Mouse (Mus musculus) cerebellum, postnatal 4 days (tissue): ENCODE measurements at regions not wholly inside any gene's neighbourhood (a gene's known extent, or its start where the extent isn't known, plus 50 kb on each side); places are given as distances from the start of the nearest gene placed in this dataset.

Experiments
- DNase-seq, 2 experiments: peaks; one replicate each; pipeline ENCODE4 v3.0.0; 2022; ENCODE audit warnings: low spot score in 2 of 2, mixed read lengths in 1 of 2

- DNase-seq: no peak
Measured at GRCm38 (mm10) chr10:109607121-109607520, 596.3 kb upstream of the Syt1 start.

DNA sequence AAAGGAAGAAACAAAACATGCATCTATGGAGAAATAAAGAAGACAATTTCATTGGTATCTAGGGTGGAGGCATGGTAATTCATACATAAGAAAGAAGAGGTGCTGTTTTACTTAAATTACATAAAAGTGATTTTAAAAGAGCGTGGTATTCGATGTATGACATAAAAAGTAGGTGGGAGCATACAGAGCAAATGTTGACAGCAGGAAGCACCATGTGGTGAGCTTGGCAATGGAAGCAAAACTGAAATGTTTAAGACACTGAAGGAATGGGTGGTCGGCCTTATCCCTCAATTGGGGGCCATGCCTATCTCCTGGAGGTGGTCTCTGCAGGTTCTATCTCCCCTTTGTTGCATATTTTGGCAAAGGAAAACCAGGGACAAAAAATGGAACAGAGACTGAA lies 592.5 kb upstream of the Syt1 start:
- DNase-seq: no peak

- DNase-seq: no peak
Measured at GRCm38 (mm10) chr10:109598604-109599003, 587.8 kb upstream of the Syt1 start.

DNA sequence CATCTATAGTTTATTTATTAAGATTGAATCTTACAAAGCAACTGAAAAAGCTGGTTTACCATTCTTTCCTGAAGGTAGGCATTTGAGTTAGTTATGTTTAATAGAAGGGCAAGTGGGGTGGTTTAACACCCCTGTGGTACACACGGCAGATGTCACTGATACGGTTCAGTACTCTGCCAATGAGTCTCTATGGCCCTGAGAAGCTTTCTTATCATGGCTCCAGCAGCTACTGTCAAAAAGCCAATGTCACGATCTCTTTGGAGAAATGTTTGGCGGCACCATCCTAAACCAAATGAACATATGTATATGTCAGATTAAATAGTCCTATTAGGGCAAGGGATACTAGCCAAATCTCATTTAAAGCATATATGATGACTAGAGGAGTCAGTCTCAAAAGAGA lies 562.4 kb upstream of the Syt1 start:
- no peak for DNase-seq

DNA sequence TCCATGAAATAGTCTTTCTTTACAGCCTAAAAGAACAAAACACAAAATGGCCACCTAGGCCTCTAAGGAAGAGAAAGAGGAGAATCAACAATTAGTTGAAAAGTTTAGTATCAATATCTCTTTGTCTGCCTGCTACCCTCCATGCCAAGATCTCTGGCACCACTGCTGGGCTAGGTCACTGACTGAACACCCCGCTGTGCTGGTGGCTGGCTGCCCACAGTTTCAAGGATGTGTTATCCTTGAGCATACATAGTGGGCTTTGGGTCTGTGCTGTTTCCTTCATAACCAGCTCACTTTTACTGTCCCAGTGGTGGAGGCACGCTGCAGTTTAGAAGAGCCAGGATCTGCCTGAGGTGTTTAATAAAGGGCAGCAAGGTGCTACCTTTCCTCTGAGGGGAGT lies 559.0 kb upstream of the Syt1 start:
- peak; percentile 41 to 87 for DNase-seq

DNA sequence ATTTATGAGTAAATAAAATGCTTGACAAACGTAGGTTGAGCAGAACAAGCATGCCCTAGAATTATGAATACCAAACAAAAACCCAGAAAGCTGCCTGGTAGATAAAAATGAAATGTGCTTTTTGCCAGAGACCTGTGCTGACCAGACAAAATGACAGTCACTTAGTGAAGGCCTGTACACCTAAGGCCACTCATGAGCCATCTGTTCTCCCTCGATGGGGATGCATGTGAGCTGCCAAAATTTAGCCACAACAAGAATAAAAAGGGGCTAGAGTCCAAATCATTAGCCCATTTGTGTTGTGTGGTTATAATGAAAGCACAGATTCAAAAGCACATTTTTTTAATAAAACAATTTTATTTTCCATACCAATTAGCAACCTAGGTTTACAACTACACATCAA lies 555.9 kb upstream of the Syt1 start:
- DNase-seq: peak in 1 of 2 experiments; percentile 13

DNA sequence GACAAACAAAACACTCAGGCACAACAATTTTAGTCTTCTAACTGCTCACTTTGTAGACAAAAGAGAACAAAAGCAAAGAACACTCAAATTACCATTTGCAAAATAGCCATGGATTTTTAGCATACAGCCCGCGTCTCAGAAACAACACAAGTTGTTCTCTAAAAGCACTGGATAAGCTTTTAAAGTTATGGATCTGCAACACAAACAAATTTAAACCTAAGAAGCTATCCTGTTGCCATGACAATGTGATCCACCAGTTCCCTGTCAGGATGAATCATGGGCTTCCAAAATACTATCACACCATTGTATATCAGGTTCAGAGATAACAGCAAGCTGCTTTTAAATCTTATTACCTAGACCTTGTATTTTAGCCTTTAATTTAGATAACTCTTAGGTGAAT lies 550.9 kb upstream of the Syt1 start:
- no peak for DNase-seq

- DNase-seq: no peak
Measured at GRCm38 (mm10) chr10:109561094-109561493, 550.3 kb upstream of the Syt1 start.

DNA sequence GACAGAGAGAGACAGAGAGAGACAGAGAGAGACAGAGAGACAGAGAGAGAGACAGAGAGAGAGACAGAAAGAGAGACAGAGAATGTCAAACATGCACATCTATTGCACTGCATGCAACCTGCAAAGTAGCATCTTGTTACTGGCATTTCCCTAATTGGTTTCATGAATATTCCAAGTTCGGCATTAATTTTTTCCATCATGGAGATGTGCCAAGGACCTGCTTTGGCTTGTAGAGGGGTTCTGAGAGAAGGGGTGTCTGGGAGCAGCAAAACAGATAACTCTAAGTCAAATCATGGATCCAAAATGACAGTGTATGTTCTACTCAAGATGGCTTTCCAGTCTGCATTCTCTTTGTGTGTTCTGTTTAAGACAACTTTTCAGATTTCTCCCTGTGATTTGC lies 532.5 kb upstream of the Syt1 start:
- no peak for DNase-seq

GRCm38 (mm10) chr10:109540229-109540628 lies 529.4 kb upstream of the Syt1 start:
- DNase-seq: no peak

- no peak for DNase-seq
Measured at GRCm38 (mm10) chr10:109528096-109528495, 517.3 kb upstream of the Syt1 start.

GRCm38 (mm10) chr10:109521681-109522080 lies 510.9 kb upstream of the Syt1 start:
- DNase-seq: no peak

DNA sequence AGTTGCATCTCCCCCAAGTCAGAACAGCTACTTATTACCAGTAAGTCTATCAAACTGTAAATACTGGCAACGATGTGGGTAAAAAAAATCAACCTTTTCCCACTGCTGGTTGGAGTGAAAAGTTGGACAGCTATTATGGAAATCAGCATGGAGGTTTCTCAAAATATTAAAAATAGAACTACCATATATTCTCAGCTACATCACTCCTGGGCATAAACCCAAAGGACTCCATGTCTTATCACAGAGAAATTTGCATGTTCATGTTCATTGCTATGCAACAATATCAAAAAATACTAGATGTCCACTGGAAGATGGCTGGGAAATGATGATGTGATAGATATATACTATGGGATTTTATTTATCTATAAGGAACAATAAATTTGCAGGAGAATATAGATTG lies 506.9 kb upstream of the Syt1 start:
- DNase-seq: no peak

- DNase-seq: no peak
Measured at GRCm38 (mm10) chr10:109515225-109515624, 504.4 kb upstream of the Syt1 start.

GRCm38 (mm10) chr10:109510917-109511715 lies 500.3 kb upstream of the Syt1 start:
- DNase-seq: no peak

DNA sequence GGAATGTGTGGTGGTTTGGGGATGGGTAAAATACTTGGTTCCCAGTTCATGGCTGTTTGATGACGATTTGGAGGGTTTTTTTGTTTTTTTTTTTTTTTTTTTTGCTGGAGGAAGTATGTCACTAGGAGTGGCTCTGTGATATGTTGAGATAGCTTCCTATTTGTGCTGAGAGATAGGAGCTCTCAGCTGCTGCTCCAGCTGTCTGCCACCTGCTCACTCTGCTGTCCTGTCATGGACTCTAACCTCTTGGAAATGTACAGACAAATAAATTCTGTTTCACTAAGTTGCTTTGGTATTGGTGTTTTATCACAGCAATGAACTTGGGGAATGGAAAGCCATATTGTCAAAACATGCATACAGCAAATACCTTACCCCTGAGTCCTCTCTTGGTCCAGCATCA lies 497.8 kb upstream of the Syt1 start:
- no peak for DNase-seq

DNA sequence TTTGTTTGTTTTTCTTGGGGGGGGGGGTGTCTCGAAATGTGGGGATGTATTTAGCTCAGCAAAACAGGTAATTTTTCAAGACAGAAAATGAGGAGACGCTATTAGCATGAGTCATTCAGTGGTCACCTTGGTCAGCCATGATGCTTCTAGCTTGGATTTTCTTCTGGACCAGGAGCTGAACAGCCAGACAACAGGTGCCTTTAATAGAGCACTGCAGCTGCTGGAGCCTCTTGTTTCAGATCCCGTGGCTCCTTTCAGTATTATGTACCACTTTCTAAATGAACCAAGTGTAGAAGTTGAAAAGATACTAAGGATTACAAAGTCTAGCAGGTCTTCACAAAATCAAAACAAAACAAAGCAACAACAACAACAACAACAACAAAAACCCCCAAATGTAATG lies 496.4 kb upstream of the Syt1 start:
- DNase-seq: no peak

- peak in 1 of 2 experiments; percentile 4 for DNase-seq
Measured at GRCm38 (mm10) chr10:109504683-109505082, 493.9 kb upstream of the Syt1 start.

GRCm38 (mm10) chr10:109500861-109501260 lies 490.1 kb upstream of the Syt1 start:
- DNase-seq: no peak

GRCm38 (mm10) chr10:109498301-109498700 lies 487.5 kb upstream of the Syt1 start:
- DNase-seq: no peak

DNA sequence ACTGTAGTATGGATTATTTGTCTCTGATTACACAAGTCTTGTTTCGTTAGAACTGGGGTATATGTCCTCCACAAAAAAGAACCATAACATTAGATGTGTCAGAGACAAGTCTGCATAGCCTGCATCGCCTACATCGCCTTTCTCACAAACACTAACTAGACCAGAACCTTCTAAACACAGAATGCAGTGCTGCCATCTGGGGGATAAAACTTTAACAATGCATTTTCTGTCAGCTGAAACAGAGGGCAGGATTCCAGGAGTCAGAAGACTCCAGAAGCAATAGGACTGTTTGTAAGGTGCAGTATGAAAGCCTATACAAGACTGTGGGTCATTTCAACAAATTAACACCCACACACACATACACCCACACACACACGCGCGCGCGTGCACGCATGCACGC lies 485.4 kb upstream of the Syt1 start:
- peak in 1 of 2 experiments; percentile 45 for DNase-seq

DNA sequence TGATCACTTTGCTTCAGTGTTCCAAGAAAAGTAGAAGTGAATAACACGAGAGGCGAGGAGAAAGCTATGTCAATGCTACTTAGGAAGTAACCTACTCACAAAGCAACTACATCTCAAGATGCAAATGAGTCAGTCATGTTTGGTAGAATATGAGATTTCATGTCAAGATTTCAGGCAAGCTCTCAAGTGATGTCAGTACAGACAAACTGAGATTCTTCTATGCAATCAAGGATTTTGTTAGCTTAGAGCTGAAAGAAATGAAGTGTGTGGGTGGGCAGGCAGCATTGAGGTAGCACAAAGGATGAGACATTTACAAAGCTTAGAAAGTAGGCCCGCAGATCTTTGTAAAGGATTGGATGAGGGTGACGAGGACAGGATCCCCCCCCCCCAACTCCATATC lies 480.0 kb upstream of the Syt1 start:
- no peak for DNase-seq

- DNase-seq: no peak
Measured at GRCm38 (mm10) chr10:109488000-109488399, 477.2 kb upstream of the Syt1 start.
